Mouse (Mus musculus): ENCODE measurements around the gene Srarp.

The Srarp gene

DNA sequence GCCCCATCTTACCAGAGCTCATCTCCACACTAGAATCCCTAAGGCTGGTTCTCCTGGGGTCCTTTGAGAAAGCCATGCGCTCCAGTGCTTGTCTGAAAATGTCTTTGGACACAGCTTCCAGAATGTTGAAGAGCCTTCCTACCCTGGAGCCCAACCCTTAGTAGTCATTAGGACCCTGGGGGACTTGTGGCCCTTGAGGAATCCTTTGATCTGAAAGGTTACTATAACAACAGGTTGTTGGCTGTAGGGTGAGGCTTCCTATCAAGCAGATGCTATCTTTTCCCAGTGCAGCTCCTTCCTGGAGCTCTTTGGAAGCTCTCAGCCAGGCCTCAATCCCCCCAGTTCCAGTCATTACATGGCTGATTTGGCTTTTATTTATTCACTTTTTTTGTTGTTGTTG lies at the start of gene Srarp:
TSS of gene Srarp (minus strand) at position 132 of the 400 bp plus-strand sequence.
- no peak for DNase-seq

DNA sequence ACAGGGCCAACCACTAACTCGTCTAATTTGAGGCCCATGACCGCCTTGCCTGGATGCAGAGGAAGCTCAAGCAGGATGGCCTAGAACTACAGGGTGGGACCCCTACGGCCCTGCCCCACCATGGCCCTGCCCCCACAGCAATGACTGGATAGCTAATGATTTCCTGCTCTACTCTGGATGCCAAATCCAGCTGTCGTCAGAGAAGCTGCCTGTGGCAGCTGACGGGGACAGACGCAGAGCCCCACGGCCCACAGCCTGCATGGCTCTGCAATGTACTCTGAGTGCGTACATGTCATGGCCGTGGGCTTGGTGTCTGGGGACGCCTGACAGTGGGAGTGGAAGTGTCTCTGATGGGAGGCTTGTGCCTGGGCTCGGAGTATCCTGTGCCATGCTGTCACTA lies 48.2 kb upstream of the Srarp start:
- no peak for DNase-seq

DNA sequence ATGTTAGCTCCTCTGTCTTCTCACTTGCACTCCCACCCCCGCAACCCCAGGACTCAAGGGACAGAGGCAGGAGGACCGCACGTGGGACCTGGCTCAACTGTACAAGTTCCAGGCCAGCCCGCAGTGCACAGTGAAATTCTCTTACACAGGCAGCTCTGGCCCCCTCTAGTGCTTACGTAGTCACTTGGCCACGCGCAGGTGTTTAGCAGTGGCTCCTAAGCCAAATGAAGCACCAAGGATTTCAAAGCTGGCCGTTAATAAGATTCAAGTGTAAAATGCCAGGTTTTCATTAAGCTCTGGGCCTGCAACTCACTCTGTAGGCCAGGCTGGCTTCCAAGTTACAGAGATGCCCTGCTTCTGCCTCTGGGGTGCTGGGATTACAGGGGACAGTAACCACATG lies 43.5 kb upstream of the Srarp start:
- DNase-seq, result peak; percentile 51 to 52

DNA sequence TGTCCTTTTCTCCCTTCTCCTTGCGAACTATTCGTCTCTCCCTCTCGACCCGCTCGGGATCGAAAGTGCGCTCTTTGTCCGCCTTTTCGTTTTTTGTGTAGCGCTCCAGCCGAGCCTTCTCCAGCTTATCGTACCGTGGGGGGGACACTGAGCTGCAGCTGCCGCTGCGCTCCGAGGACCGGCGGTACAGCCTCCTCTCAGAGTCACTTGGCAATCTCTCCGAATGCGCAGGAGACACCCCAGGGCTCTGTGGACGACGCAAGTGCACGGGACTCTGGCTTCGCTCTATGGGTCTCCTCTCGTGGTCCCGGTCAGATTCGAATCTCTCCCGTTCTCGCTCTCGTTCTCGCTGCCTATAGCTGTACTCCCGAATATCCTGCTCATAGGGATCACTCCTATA lies 42.9 kb upstream of the Srarp start:
- peak; percentile 33 to 40 for DNase-seq

DNA sequence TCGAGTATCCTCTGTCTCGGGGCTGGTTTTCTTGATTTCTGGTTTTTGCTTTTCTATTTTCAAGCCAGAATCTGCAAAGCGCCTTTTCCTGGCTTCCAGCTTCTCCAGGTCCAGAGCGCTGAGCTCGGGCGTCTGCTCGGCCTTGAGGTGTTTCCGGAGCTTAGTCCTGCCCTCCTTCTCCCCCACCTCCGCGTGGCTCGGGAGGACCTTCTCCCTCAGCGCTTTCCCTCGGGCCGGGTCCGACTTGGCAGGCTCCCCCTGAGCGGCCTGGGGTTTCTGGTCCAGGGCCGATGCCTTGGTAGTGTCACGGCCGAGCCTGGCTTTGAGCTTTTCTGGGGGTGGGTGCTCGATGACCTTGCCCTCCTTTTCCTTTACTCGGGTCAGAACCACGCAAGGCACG lies 42.3 kb upstream of the Srarp start:
- DNase-seq, result peak; percentile 64 to 67

DNA sequence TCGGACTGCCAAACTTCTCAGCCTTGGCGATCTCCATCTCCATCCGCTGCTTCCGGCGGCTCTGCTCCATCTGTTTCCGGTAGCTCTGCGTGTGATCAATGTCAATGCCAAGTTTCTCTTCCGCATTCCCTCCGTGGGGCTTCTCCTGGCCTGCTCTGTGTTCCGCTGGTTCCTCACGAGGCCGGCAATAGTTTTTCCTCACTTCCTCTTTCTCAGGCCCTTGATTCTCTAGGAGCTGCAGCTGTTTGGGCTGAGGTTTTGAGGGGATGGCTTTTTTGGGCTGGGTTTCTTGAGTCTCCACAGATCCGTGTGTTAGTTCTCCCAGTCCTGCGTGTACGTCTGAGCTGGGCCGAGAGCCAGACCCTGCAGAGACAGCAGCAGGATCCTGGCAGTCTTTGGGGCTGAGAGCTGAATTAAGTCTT lies 41.8 kb upstream of the Srarp start:
- DNase-seq, result peak; percentile 91 to 95

DNA sequence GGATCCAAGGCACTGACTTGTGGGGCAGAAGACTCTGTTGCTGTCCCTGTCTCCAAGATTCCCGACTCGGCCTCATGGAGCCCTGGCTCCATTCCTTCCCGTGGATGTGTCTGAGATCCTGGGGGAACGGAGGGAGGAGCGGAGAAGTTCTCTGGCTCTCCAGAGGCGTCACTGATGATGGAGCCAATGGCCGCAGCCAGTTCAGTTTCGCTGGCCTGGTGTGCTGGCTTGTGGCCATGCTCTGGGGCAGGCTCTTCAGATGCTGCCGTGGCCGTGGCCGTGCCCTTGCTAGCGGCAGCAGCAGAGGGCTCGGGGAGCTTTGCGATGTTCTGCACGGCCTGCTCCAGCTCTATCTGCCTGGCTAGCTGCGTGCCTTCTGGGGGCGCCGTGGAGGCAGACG lies 38.5 kb upstream of the Srarp start:
- DNase-seq, result peak in 1 of 2 experiments; percentile 22

DNA sequence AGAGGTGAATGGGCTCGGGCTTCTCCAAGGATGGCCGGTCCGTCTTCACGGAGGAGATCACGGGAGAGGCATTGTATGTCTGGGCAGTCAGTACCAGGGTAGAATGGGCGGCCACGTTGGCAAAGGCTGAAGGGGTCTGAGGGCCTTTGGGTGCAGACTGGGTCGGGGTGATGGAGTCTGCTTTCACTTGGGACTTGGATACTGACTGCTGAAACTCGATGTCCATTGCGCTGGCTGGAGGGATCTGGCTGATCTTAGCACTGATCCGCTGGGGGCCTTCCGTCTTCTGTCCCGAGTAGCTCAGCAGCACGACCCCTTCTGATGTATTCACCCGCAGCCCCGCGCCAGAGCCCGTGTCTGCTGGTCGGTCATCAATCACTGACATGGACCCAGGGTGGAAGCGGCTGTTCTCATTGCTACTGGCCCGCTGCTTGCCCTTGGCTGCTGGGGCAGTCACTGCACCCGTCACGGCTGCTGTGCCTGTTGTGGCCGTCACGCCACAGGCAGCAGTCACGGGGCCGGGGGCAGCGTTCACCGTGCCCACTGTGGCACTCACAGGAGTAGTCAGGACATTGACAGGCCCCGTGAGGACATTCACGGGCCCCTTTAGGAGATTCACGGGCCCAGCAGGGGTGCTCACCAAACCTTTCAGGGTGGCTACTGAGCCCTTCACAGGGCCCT lies 36.9 kb upstream of the Srarp start:
- DNase-seq, result no peak

DNA sequence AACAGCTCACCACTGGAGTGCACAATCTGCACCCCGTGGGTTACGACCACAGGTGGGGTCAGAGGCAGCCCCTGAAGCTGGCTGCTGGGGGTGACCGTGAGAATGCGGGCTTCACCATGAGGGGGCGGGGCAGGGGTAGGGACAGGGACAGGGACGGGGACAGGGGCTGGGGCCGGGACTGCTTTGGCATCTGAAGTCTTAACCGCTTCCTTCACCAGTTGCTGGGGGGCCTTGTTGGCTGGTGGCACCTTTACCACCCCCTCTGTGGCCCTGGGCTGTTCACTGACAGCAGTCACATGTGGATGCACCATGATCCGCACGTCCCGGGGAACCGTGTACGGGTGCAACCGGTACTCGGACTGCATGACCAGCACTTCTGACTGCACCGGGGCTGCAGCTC lies 35.6 kb upstream of the Srarp start:
- DNase-seq, result no peak

DNA sequence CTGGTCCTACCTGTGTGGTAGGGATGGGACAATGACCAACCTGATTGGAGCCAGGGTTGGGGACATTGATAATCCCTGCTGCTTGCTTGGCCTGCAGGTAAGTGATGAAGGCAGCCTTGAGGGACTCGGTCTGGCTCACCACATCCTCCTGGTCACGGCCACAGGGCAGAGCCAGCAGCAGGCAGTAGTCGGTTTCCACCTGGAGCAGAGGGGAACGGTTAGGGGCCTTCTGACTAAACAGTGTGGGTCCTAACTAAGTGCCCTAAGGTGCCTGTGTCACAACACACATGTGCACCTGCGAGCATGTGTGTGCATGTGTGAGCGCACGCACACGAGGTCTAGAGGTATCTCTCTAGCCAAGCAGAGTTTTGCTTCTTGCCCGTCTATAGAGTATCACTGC lies 33.4 kb upstream of the Srarp start:
- no peak for DNase-seq

DNA sequence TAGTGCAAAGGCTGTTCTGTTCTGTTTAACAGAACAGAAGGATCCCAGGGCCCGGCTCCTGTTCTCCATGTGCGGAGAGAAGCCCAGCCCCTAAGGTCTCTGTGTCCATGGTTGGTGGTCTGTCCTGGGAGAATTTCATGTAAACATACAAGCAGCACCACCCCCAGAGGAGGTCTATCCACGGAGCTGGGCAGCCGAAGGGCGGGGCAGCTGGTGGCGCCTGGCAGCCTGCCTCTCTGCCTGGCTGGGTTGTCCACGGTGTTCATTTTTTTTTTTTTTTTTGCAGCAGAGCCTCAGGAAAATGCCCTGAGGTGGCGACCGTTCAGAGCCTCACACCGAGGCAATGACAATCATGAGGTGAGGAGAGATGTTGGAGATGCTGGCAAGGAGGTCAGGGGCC lies 32.7 kb upstream of the Srarp start:
- peak; percentile 70 to 78 for DNase-seq

DNA sequence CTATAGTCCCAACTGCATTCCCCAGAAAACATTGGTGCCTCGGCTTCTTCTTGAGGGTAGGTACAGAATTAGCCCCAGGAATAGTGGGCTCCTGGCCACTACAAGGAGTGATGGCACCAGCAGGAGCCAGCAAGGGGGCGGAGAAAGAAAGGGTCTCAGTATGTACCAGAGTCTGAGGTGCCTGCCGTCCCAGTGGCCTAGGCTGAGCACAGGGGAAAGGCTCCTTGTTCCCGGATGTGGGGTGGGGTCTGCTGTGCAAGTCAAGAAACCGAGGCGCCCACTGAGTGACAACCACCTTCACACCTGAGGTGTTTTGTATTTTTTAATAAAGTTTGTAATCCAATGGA lies 31.6 kb upstream of the Srarp start:
- no peak for DNase-seq

DNA sequence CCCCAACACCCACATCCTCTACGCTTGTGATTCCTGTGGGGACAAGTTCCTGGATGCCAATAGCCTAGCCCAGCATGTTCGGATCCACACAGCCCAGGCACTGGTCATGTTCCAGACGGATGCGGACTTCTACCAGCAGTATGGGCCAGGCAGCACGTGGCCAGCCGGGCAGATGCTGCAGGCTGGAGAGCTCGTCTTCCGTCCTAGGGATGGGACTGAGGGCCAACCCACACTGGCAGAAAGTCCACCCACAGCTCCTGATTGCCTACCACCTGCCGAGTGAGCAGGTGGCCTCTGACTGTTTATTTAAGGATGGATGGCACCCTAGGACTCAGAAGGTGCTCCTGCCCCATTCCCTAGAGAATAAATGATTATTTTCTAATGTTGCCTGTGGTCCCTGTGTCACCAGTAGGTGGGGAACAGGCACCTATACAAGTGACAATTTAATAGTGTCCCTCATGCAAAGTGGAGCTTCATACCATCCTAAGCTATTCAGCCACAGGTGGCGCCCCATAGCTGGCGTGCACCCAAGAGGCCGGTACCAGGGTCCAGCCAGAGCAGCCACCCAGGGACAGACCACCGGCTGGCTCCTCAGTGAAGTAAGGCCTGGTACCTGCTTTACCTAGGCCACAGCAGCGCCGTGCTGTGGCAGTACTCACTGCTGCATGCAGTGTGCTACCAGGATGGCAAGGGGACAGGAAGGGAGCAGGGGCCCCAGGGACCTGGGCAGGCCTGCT lies 31.1 kb upstream of the Srarp start:
- no peak for DNase-seq

DNA sequence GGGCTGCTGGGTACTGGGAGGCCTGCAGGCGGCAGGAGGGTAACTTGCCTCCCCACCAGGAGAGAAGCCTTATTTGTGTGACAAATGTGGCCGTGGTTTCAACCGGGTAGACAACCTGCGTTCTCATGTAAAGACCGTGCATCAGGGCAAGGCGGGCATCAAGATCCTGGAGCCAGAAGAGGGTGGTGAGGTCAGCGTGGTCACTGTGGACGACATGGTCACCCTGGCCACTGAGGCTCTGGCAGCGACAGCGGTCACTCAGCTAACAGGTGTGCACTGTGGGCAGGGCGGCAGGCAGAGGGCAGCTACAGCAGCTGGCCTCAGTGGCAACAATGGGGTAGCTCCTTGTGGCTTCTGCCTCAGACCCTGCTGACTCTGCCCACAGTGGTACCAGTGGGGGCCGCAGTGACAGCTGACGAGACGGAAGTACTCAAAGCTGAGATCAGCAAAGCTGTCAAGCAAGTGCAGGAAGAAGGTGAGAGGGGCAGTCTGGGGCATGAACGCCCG lies 30.4 kb upstream of the Srarp start:
- no peak for DNase-seq

DNA sequence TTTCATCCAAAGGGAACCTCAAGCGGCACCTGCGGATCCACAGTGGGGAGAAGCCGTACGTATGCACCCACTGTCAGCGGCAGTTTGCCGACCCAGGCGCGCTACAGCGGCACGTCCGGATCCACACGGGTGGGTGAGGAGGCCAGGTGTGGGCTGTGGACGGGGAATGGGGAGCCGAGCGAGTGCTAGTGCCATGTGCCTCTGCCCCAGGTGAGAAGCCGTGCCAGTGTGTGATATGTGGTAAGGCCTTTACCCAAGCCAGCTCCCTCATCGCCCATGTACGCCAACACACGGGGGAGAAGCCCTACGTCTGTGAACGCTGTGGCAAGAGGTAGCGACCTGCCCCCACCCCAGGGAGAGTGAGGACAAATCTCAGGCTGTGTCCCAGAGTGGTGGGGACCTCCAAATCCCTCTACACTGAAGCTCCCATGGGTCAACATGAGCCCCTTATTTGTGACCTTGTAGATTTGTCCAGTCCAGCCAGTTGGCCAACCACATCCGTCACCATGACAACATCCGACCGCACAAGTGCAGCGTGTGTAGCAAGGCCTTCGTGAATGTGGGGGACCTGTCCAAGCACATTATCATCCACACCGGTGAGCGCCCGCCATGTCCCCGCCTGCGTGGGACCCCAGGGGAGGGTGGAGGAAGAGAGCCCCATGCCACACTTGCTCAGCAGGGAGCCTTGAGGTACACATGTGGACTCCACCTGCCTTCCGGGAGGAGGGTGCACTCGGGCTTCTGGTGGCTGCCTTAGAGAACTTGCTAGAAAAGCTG lies 29.8 kb upstream of the Srarp start:
- no peak for DNase-seq

DNA sequence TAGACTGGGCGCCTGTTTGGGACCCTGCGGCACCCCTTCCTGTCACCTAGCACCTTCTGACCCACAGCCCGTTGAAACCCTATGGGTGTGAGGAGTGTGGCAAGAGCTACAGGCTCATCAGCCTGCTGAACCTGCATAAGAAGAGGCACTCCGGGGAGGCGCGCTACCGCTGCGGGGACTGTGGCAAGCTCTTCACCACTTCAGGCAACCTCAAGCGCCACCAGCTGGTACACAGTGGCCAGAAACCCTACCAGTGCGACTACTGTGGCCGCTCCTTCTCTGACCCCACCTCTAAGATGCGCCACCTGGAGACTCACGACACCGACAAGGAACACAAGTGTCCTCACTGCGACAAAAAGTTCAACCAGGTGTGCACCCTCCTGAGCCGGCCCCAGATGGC lies 28.8 kb upstream of the Srarp start:
- no peak for DNase-seq

DNA sequence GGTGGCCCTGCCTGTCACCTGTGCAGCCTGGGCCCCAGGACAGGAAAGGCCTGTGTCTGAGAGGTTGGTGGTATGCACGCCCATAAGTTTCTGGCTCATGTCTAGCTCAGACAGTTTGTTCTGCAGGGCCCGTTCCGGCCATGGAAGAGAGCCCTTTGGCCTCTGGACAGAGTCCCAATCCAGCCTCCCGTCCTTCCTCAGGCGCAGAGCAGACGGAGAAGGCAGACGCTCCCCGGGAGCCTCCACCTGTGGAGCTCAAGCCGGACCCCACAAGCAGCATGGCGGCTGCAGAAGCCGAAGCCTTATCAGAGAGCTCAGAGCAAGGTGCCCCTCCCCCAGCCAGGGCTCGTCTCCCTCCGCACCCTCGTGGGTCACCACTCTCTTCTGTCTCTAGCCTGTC lies 27.6 kb upstream of the Srarp start:
- no peak for DNase-seq

DNA sequence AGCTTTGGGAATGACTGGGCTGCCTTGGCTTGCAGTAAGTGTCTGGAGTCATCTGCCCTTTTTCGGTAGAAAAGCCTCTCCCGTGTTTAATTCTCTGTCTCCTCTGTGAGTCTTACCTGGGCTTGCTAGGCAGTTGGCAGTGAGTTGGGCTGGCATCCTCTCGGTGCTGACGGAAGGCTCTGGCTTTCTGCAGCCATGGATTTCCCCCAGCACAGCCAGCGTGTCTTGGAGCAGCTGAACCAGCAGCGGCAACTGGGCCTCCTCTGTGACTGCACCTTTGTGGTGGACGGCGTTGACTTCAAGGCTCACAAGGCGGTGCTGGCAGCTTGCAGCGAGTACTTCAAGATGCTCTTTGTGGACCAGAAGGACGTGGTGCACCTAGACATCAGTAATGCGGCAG lies 25.7 kb upstream of the Srarp start:
- no peak for DNase-seq

DNA sequence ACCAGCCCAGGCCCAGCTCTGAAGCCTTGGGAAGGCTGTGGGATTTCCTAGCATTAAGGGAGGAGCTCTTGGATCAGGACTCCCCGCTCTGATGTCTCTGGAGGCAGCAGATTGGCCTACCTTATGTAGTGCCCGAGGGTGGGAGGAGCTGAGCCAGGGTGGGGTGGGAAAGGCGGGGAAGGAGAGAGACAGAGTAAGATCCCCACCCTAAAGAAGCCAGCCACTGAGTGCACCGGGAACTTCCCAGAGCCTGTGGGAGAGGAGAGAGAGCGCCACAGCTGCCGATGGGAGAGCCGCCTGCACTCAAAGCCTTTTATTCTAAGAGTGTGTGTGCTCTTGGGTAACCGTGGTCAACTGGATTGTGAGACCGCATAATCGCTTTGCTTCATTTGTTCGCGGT lies 25.2 kb upstream of the Srarp start:
- DNase-seq, result no peak

DNA sequence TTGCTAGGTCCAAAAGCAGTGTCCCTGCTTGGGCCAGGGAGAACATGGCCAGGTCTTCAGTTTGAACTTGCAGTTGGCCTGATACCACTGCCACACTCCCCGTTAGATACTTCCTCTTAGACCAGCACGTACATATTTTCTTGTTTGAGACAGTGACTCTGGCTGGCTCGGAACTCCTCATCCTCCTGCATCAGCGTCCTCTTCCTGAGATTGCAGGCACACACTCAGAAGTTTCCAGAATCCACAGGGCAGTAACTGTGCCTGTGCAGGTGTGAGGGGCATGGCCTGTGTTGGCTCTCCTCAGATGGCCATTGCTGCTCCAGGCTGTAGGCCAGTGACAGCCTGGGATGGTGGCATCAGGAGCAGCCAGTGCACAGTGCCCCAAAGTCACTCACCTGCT lies 24.6 kb upstream of the Srarp start:
- DNase-seq, result no peak

DNA sequence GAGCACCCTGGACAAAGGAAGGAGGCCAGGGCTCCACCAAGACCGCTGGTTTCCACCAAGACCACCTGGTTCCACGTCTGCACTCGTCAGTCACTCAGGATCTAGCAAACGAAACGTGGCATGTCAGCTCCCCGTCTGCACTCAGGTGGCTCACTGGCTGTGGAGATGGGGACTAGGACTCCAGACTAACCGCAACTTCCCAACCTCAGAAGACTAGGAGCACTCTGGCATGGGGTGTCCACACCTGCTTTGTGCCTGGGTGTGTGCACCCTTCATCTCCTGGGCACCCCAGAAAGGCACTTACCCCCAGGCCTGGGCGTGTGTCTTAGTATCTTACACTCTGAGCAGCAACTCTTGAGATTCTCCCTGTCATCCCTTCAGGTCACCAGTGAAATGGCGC lies 23.9 kb upstream of the Srarp start:
- no peak for DNase-seq

DNA sequence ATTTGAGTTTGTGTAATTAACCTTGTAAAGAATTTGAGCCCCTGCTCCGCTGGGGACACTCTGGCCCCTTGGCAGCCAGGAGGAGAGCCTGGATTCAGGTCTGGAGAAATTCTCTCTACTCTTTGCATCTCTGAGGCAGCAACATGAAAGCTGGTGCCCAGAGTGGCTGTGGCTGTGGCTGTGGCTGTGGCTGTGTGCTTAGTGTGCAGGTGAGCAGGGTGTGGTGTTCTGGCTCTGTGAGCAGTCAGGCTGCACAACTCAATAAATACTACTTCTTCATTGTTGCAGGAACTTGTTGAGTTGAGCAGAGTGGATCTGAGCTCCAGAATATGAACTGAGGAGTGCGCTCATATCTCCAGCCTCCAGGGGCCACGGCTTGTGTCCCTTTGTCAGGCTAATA lies 23.0 kb upstream of the Srarp start:
- DNase-seq, result no peak

DNA sequence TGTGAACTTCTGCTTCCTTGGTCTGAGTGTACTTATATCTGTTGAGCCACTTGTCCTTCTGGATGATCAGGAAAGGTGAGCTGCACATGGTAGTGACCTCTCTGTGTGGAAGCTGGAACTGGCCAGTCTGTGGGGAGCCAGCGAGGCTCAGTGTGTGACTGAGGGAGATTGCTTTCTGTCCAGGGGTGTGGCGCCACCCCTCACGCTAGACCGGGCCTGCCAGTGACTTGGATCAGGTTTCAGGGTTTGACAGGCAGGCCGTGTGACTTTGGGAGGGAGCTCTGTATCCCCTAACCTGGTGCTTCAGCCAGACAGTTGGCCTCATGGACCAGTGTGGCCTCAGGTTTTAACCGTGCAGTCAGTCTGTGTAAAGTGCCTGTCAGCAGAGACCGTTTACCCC lies 22.3 kb upstream of the Srarp start:
- DNase-seq, result no peak
